Mouse (Mus musculus) heart, postnatal 0 days (tissue): ENCODE measurements around the gene Olfr616. TPM values are rescaled to one million over a fixed set of nuclear protein-coding genes. Genes with fewer than 3 reads are reported as not detected.

Source experiments
- ATAC-seq: fragments of 200-750 bp; cut with Nextera tagmentation; 2 replicates; pipeline ENCODE4 v1.8.0; 2017; ENCODE audit warnings: low read depth, moderate number of reproducible peaks, moderate library complexity; ENCODE audit not compliant: insufficient read depth
- DNase-seq: peaks from one replicate; pipeline ENCODE4 v3.0.0-alpha.2; 2016; ENCODE audit warnings: low spot score
- H3K27ac ChIP-seq: fragments of 300-500 bp; sonication (generic); 2 replicates; pipeline ENCODE4 v1.5.1; 2014; ENCODE audit warnings: low read depth, mild to moderate bottlenecking
- H3K27me3 ChIP-seq: fragments of 300-500 bp; sonication (generic); 2 replicates; pipeline ENCODE4 v1.6.1; 2014; ENCODE audit warnings: low read length, mixed read lengths; ENCODE audit not compliant: control insufficient read depth, insufficient read depth
- H3K36me3 ChIP-seq: fragments of 300-500 bp; sonication (generic); replicated peaks from 2 replicates; pipeline ENCODE4 v1.6.1; 2014; ENCODE audit warnings: low read length, mixed read lengths; ENCODE audit not compliant: control insufficient read depth, insufficient read depth
- H3K4me1 ChIP-seq: fragments of 300-500 bp; sonication (generic); 2 replicates; pipeline ENCODE4 v1.6.1; 2014; ENCODE audit warnings: antibody characterized with exemption; ENCODE audit not compliant: control insufficient read depth, insufficient read depth
- H3K4me2 ChIP-seq: fragments of 300-500 bp; sonication (generic); 2 replicates; pipeline ENCODE4 v1.6.1; 2014; ENCODE audit warnings: low read depth, mild to moderate bottlenecking, low read length, moderate library complexity
- H3K4me3 ChIP-seq: fragments of 300-500 bp; sonication (generic); 2 replicates; pipeline ENCODE4 v1.5.1; 2014; ENCODE audit warnings: low read depth, low read length
- H3K9ac ChIP-seq: fragments of 300-500 bp; sonication (generic); replicated peaks from 2 replicates; pipeline ENCODE4 v1.6.1; 2014; ENCODE audit warnings: low read depth, low read length, mixed read lengths
- H3K9me3 ChIP-seq: fragments of 300-500 bp; sonication (generic); replicated peaks from 2 replicates; pipeline ENCODE4 v1.6.1; 2016; ENCODE audit warnings: low read length; ENCODE audit not compliant: control insufficient read depth
- CTCF ChIP-seq: IDR thresholded peaks from 2 replicates; pipeline ENCODE4 v1.5.1; 2016; ENCODE audit warnings: antibody characterized with exemption, control low read depth, low read depth
- EP300 ChIP-seq: IDR thresholded peaks from 2 replicates; pipeline ENCODE4 v1.6.1; 2016; ENCODE audit warnings: antibody characterized with exemption, low read depth
- WGBS: fragments of 180-500 bp; shearing (Covaris S2); extraction: QIAGEN DNeasy Blood & Tissue Kit; methylation state at CpG from one replicate; pipeline ENCODE4 v1.1.7; 2014; 5-methylcytosine and 5-hydroxymethylcytosine counted together
- polyA plus RNA-seq: library from polyadenylated mRNA; unstranded; fragments of >200 nt; fragmentation: Nextera tagmentation; extraction: Ambion mirVana; gene quantifications from 2 replicates; pipeline ENCODE4 v1.2.1, GENCODE M21; 2015
- total RNA-seq: library from RNA; depleted of rRNA; stranded (reverse); fragments of >200 nt; gene quantifications from 2 replicates; pipeline ENCODE4 v1.2.3, GENCODE M21; 2014; ENCODE audit warnings: low replicate concordance; rRNA removed

Gene Olfr616
- total RNA-seq (not detected in 2 replicates), polyA plus RNA-seq (not detected in 2 replicates)

DNA sequence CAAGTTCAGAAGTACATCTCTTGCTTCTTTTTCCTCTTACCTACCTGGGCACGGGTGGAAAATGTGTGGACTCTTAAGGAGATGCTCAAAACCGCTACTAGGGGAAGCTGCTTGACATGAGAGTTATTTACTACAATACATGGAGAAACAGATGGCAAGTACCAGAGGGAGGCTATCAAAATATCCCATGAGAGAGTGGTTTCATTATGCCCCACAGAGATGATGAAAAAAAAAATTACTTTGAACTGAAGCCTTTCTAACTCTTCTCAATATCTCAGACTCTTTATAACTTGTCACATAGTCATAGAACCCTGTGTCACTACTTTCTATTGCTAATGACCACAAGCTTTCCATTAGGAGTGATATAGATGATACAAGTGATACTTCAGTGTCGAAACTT, at the start of gene Olfr616:
Gene Olfr616, minus strand, starts transcription at position 101 of the 400 bp plus-strand sequence.
- Histone ChIP-seq H3K9me3 (no peaks in the 10 kb centered on the region), H3K4me2 (no peak within 1 kb of the TSS), H3K36me3 (no peaks in the 10 kb centered on the region), H3K9ac (no peak within 1 kb of the TSS), H3K4me1 (no peaks in the 10 kb centered on the region), H3K27me3 (no peaks in the 10 kb centered on the region), H3K27ac (no peak within 1 kb of the TSS), H3K4me3 (no peak within 1 kb of the TSS)
- ATAC-seq, result no peak
- 83% methylated on average over 3 of the region's 3 CpGs for WGBS
- DNase-seq, result no peak
- no peak for TF ChIP-seq EP300
- TF ChIP-seq CTCF, result no peak

DNA sequence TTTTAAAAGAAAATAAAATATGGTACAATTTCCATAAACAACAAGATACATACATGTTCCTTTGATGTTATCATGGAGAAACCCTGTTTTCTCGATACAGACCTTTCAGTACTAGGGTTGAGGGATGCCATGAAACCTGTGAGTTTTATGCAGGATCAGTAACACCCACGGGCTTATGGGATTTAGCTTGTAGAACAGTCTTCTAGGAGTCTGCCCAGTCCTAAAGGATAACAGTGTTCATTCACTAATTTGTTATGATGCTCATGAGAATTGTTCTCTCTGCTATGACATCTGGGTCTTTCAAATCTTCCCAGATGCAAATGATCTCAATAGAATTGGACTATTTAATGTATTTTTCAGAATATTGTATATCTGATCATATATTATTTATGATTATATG, 43.5 kb upstream of the Olfr616 start, which contains the start of gene Olfr620:
Gene Olfr620, minus strand, starts transcription at position 101 of the 400 bp plus-strand sequence.
- no peak within 1 kb of the TSS for H3K4me3 ChIP-seq
- no peaks in the 10 kb centered on the region for H3K27me3 ChIP-seq
- H3K27ac ChIP-seq, result no peak within 1 kb of the TSS
- no peaks in the 10 kb centered on the region for H3K9me3 ChIP-seq
- no peak within 1 kb of the TSS for H3K4me2 ChIP-seq
- H3K9ac ChIP-seq, result no peak within 1 kb of the TSS
- DNase-seq, result no peak
- H3K36me3 ChIP-seq, result no peaks in the 10 kb centered on the region
- no peak for TF ChIP-seq EP300
- no peak for TF ChIP-seq CTCF
- no peaks in the 10 kb centered on the region for H3K4me1 ChIP-seq
- WGBS, result 60% methylated on average over 2 of the region's 2 CpGs
- ATAC-seq, result no peak

DNA sequence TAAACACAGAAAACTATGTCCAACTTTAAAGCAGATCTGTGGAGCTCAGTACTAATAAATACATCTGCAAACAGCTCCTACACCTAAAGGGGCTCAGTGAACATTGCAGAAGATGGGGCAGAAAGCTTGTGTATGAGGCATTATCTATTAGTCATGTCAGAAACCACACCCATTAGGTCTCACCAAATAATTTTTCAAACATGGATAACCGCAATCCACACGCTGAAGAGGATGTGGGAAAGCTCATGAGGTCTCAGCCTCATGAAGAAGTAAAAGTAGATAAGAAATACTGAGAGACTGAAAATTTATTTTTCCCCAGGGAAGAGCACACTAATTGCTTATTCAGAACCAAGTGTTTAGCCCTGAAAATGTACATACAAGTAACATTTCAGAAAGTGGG, 38.5 kb upstream of the Olfr616 start:
- WGBS, result 72% methylated on average over 2 of the region's 2 CpGs
- DNase-seq (no peak), ATAC-seq (no peak)
- H3K27me3 ChIP-seq, result no peaks in the 10 kb centered on the region
- no peak overlapping the region for H3K27ac ChIP-seq
- no peak overlapping the region for H3K4me2 ChIP-seq
- H3K4me1 ChIP-seq, result no peaks in the 10 kb centered on the region
- no peak overlapping the region for H3K4me3 ChIP-seq
- no peaks in the 10 kb centered on the region for H3K36me3 ChIP-seq
- TF ChIP-seq CTCF (no peak), EP300 (no peak)
- no peak overlapping the region for H3K9ac ChIP-seq
- H3K9me3 ChIP-seq, result no peaks in the 10 kb centered on the region

DNA sequence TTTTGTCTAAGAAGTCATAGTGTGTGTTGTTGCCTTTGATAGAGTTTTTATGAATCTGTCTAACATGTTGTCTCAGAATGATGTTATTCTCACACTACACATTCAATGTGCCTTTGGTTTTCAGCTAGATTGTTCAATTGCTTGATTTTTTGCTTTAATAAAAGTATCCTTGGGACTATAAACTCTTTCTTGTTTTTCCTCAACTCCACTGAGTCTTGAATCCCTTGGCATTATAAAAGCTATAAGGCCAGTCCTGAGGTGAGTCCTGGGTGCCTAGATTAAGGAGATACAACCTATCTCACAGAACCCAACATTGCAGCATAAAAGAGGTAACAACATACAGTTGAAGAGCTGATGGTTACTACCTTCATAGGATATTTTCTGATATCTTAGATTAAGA, 31.3 kb upstream of the Olfr616 start, which contains the start of gene Olfr619:
Gene Olfr619, plus strand, starts transcription at position 301 of the 400 bp plus-strand sequence.
- H3K27ac ChIP-seq, result no peak within 1 kb of the TSS
- no peaks in the 10 kb centered on the region for H3K36me3 ChIP-seq
- no peak for ATAC-seq
- no peak for TF ChIP-seq EP300
- no peak for TF ChIP-seq CTCF
- no peaks in the 10 kb centered on the region for H3K9me3 ChIP-seq
- H3K4me2 ChIP-seq, result no peak within 1 kb of the TSS
- no peaks in the 10 kb centered on the region for H3K27me3 ChIP-seq
- no peaks in the 10 kb centered on the region for H3K4me1 ChIP-seq
- H3K9ac ChIP-seq, result no peak within 1 kb of the TSS
- DNase-seq, result no peak
- no peak within 1 kb of the TSS for H3K4me3 ChIP-seq

DNA sequence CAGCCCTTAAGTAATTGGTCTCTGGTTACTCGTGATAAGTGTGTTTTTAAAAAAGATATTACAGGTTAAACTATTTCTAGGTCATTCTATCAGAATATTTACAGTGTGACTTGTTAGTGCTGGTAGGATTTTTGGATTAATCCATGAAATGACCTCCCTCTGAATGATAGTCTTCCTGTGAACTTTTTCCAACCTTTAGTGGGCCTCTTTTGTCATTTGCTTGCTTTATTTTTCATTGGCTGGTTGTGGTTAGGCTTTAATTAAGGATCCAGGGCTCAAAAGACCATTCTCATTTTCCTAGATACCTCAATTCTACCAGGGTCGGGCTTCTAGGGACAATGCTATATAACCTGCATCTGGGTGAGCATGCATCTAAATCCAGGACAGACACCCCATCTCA, 20.9 kb upstream of the Olfr616 start, which contains the start of gene Olfr618:
Gene Olfr618, plus strand, starts transcription at position 301 of the 400 bp plus-strand sequence.
- ATAC-seq, result no peak
- no peak for DNase-seq
- Histone ChIP-seq H3K36me3 (no peaks in the 10 kb centered on the region), H3K27ac (no peak within 1 kb of the TSS), H3K4me1 (no peaks in the 10 kb centered on the region), H3K9ac (no peak within 1 kb of the TSS), H3K27me3 (no peaks in the 10 kb centered on the region), H3K9me3 (no peaks in the 10 kb centered on the region), H3K4me3 (no peak within 1 kb of the TSS), H3K4me2 (no peak within 1 kb of the TSS)
- WGBS, result 51% methylated on average over 2 of the region's 2 CpGs
- TF ChIP-seq EP300, result no peak
- TF ChIP-seq CTCF, result no peak

DNA sequence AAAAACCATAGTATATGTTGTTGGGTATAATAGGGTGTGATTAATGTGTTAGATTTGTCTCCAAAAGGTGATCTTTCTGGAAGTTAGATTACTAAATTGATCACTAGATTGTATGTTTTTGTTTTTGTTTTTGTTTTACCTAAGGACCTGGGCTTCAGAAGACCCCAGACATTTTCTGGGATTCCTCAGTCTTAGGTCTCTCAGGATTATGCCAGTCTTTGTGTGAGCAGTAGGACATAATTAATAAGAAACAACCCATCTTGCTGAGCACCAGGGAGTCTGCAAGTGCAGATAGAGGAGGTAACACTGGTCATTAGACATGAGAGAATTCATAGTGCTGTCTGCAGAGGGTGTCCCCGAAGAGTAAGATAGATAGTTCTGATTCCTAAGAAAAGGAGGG, 3.8 kb upstream of the Olfr616 start, which contains the start of gene Olfr617:
Gene Olfr617, plus strand, starts transcription at position 301 of the 400 bp plus-strand sequence.
- no peak for DNase-seq
- no peak within 1 kb of the TSS for H3K27ac ChIP-seq
- H3K9ac ChIP-seq, result no peak within 1 kb of the TSS
- no peak for ATAC-seq
- WGBS, result 64% methylated on average over 1 of the region's 1 CpGs
- no peak for TF ChIP-seq EP300
- TF ChIP-seq CTCF, result no peak
- no peaks in the 10 kb centered on the region for H3K4me1 ChIP-seq
- H3K9me3 ChIP-seq, result no peaks in the 10 kb centered on the region
- H3K4me2 ChIP-seq, result no peak within 1 kb of the TSS
- H3K4me3 ChIP-seq, result no peak within 1 kb of the TSS
- H3K36me3 ChIP-seq, result no peaks in the 10 kb centered on the region
- H3K27me3 ChIP-seq, result no peaks in the 10 kb centered on the region
